Mouse (Mus musculus): ENCODE data around the gene Fam169b.

DNA sequence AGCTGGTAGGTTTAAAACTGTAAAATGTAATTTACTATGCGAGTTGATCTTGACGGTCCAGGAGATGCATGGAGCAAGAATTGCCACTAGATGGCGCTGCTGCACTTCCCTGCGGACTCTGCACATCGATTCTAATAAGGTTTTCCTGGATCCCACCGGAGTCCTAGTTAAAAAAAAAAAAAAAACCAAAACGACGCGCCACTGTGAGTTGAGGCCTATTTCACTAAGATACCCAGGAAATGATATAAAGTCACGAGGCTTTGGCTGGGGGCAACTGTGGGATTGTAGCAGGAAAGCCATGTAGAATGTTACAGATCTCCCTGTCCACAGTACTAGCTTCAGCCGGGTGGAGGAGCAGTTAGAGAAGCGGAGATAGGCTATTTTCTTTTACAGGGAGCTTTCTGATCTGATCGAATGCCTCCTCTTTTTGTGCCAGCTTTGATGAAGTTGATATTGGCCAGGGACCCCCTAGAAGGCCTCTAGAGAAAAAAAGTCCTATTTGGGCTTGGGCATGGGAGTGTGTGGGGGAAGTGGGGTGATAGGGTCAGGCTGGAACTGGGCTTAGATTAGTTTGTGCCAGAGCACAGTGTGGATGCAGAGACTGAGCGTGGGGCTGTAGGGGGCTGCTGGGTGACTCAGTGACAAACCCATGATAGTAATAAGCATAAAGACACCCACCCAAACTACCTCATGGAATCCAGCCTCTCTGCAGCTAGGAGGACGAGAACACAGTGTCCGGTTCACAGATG is 100.6 kb downstream of the Fam169b start:
- TF ChIP-seq CTCF (IDR thresholded peaks at IDR 0.05; ENCODE audit: borderline replicate concordance, control insufficient read depth, extremely low read depth, insufficient read depth, low read length, poor library complexity) (no peak), POLR2A (IDR thresholded peaks at IDR 0.05; ENCODE audit: control insufficient read depth, extremely low read depth, insufficient read depth, low read length, poor library complexity) (no peak)

All from thymus, adult 2 months (tissue).